In the genomic region with DNA sequence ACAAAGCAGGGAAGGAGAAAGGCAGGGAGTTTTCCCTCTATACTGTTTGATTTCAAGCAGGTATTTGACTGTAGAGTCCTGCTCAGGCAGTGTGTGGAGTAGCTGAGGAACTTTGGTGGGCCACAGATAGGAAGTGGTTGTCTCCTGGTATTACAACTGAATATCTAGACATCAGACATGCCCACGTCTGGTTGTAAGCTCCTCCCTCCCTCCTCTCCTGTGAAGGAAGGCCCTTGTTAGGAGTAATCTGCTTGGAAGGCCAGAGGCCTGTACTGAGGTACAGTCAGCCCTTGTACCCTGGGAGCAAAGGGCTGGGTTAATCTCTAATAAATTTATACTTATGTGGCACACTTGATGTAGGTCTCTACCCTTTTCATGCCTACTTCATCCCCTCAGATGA, we compare ENCODE assay signal across 19 mouse cellular contexts.
DNase-seq lines count a peak whose midpoint lies in the region; ATAC-seq and TF ChIP-seq lines count a peak whose summit lies in the region.
"Had no signal": no experiment of that assay in that cellular context is flagged by ENCODE, and none has a peak within 500 bp of the region (broad histone marks: within the 10 kb centered on the region; RNA-seq: fewer than 3 reads in every experiment).

No protein-coding gene starts in this region.

- H3K4me1 ChIP-seq in heart, embryonic 11.5 days (ENCODE audit: control insufficient read depth, insufficient read depth, low read length) = peaks cover 34% of the 10 kb centered on the region
- peaks cover 43% of the 10 kb centered on the region for H3K4me1 ChIP-seq in heart, embryonic 12.5 days (replicated peaks)
- peaks cover 27 to 56% of the 10 kb centered on the region in 2 experiments for H3K4me1 ChIP-seq in liver, embryonic 14.5 days (replicated peaks; ENCODE audit: control insufficient read depth in 2 of 2, insufficient read depth in 2 of 2, low read length in 1 of 2)

- no peak overlapping the region for H3K27ac ChIP-seq in heart, embryonic 11.5 days (ENCODE audit: low read depth, low read length)
- H3K27ac ChIP-seq in heart, embryonic 12.5 days (ENCODE audit: poor library complexity, severe bottlenecking) = no peak overlapping the region
- H3K27ac ChIP-seq in liver, embryonic 14.5 days = peak overlapping the region; percentile 34
- H3K27ac ChIP-seq: embryonic facial prominence, embryonic 13.5 days; heart, adult 2 months; hindbrain, embryonic 14.5 days; lung, embryonic 15.5 days; midbrain, embryonic 13.5 days; neural tube, embryonic 13.5 days had no signal

- H3K4me3 ChIP-seq in heart, embryonic 11.5 days (ENCODE audit: low read depth, low read length) = no peak overlapping the region
- no peak overlapping the region for H3K4me3 ChIP-seq in heart, embryonic 12.5 days
- H3K4me3 ChIP-seq in liver, embryonic 14.5 days (ENCODE audit: insufficient read depth in 1 of 2, low read depth in 2 of 2, low read length in 2 of 2) = no peak overlapping the region
- H3K4me3 ChIP-seq: embryonic facial prominence, embryonic 13.5 days; heart, adult 2 months; lung, embryonic 15.5 days; midbrain, embryonic 13.5 days; neural tube, embryonic 13.5 days had no signal

- no peaks in the 10 kb centered on the region for H3K36me3 ChIP-seq in heart, embryonic 11.5 days (ENCODE audit: control insufficient read depth, insufficient read depth, low read length)
- no peaks in the 10 kb centered on the region for H3K36me3 ChIP-seq in heart, embryonic 12.5 days
- H3K36me3 ChIP-seq in liver, embryonic 14.5 days (replicated peaks; ENCODE audit: control insufficient read depth, insufficient read depth, low read depth) = no peaks in the 10 kb centered on the region
- H3K36me3 ChIP-seq: lung, embryonic 15.5 days; midbrain, embryonic 13.5 days; neural tube, embryonic 13.5 days had no signal

- DNase-seq in CD4-positive, CD25-positive, alpha-beta regulatory T cell, adult 2 months (ENCODE audit: low read depth, low spot score) = peak; percentile 52
- peak; percentile 34 to 44 (median 39) for DNase-seq in liver, embryonic 14.5 days (ENCODE audit: low read depth in 3 of 3, low spot score in 3 of 3)
- no peak for DNase-seq in spleen, postnatal 10 days (ENCODE audit: low spot score in 2 of 2)
- DNase-seq in spleen, adult 12 weeks (ENCODE audit: low spot score) = no peak
- DNase-seq in left cerebral cortex, postnatal 4 days = no peak
- DNase-seq: adrenal gland, postnatal 36 days; B cell, adult 2 months; cerebellum, postnatal 10 days; heart, adult 2 months; layer of hippocampus, postnatal 36 days; right cerebral cortex, postnatal 25 days had no signal

- 4% methylated on average over 1 of the region's 1 CpGs for WGBS in heart, embryonic 11.5 days (ENCODE audit: insufficient replicate concordance)
- WGBS in heart, embryonic 12.5 days = 22% methylated on average over 1 of the region's 1 CpGs
- 10% methylated on average over 1 of the region's 1 CpGs for WGBS in liver, embryonic 14.5 days (ENCODE audit: insufficient replicate concordance)

- no peak overlapping the region for H3K9ac ChIP-seq in heart, embryonic 11.5 days (ENCODE audit: low read depth, low read length)
- no peak overlapping the region for H3K9ac ChIP-seq in heart, embryonic 12.5 days
- no peak overlapping the region; the same call in 1 of the 2 replicates for H3K9ac ChIP-seq in liver, embryonic 14.5 days (replicated peaks)
- H3K9ac ChIP-seq: embryonic facial prominence, embryonic 13.5 days; hindbrain, embryonic 14.5 days; lung, embryonic 15.5 days; midbrain, embryonic 13.5 days; neural tube, embryonic 13.5 days had no signal

- intact Hi-C loops in left cerebral cortex, postnatal 4 days (cut with DNase I) = no loop called here

- H3K4me2 ChIP-seq in heart, embryonic 11.5 days = no peak overlapping the region
- H3K4me2 ChIP-seq in heart, embryonic 12.5 days = no peak overlapping the region
- H3K4me2 ChIP-seq in liver, embryonic 14.5 days (ENCODE audit: low read depth) = peak overlapping the region; percentile 15; the same call in 1 of the 2 replicates
- H3K4me2 ChIP-seq: embryonic facial prominence, embryonic 13.5 days; hindbrain, embryonic 14.5 days; lung, embryonic 15.5 days; midbrain, embryonic 13.5 days; neural tube, embryonic 13.5 days had no signal

- 0 out of 2 replicates have a peak, but pooled peaks have one; percentile 47 for ATAC-seq in heart, embryonic 11.5 days (replicated peaks; ENCODE audit: insufficient number of reproducible peaks, low FRiP score, low TSS enrichment)
- ATAC-seq in heart, embryonic 12.5 days (ENCODE audit: insufficient number of reproducible peaks, low FRiP score) = no peak
- ATAC-seq in erythroid progenitor cell, adult 5-6 weeks (replicated peaks; ENCODE audit: low FRiP score, poor library complexity, severe bottlenecking) = peak; percentile 77
- peak; percentile 75 for ATAC-seq in liver, embryonic 14.5 days (ENCODE audit: insufficient read depth)
- ATAC-seq: midbrain, embryonic 13.5 days had no signal

- TF ChIP-seq EP300 in liver, embryonic 14.5 days (IDR thresholded peaks at IDR 0.05; ENCODE audit: low read depth) = no peak

- no peaks in the 10 kb centered on the region for H3K9me3 ChIP-seq in heart, embryonic 11.5 days (replicated peaks; ENCODE audit: control insufficient read depth, low read length)
- H3K9me3 ChIP-seq in heart, embryonic 12.5 days (replicated peaks) = no peaks in the 10 kb centered on the region
- no peaks in the 10 kb centered on the region for H3K9me3 ChIP-seq in liver, embryonic 14.5 days (ENCODE audit: control insufficient read depth, low read length)
- H3K9me3 ChIP-seq: embryonic facial prominence, embryonic 13.5 days; lung, embryonic 15.5 days; midbrain, embryonic 13.5 days; neural tube, embryonic 13.5 days had no signal

- H3K27me3 ChIP-seq in heart, embryonic 11.5 days (ENCODE audit: control insufficient read depth, insufficient read depth, low read length) = no peaks in the 10 kb centered on the region
- H3K27me3 ChIP-seq in heart, embryonic 12.5 days (replicated peaks) = no peaks in the 10 kb centered on the region
- H3K27me3 ChIP-seq in liver, embryonic 14.5 days (ENCODE audit: control insufficient read depth, insufficient read depth, low read length) = no peaks in the 10 kb centered on the region
- H3K27me3 ChIP-seq: embryonic facial prominence, embryonic 13.5 days; lung, embryonic 15.5 days; midbrain, embryonic 13.5 days; neural tube, embryonic 13.5 days had no signal

- TF ChIP-seq CTCF in liver, embryonic 14.5 days (IDR thresholded peaks at IDR 0.05; ENCODE audit: low read depth) = no peak

Comparison
In these comparisons a context has a peak if more than half of its experiments do, and no peak if none do; other contexts are left out.
1. DNase-seq: peak in CD4-positive, CD25-positive, alpha-beta regulatory T cell, adult 2 months (single experiment) and liver, embryonic 14.5 days (3 of 3); none in spleen, postnatal 10 days (0 of 2), spleen, adult 12 weeks (single experiment) and left cerebral cortex, postnatal 4 days (single experiment).